Mouse (Mus musculus): ENCODE data around the gene Miga1. TPM values are rescaled to one million over a fixed set of nuclear protein-coding genes. Genes with fewer than 3 reads are reported as not detected.

Miga1 gene
- total RNA-seq, 2 experiments from 2014 or later = 5.0 to 7.3 TPM

- no peak overlapping the region for H3K27ac ChIP-seq
- no peak overlapping the region for H3K4me3 ChIP-seq
- no peak for TF ChIP-seq CTCF (IDR thresholded peaks at IDR 0.05)
- intact Hi-C loops (cut with DNase I) = no loop called here
- no peak for DNase-seq
Observed at GRCm38 (mm10) chr3:152250487-152250886, 89.7 kb downstream of the Miga1 start.

GRCm38 (mm10) chr3:152247708-152248107 is 92.5 kb downstream of the Miga1 start:
- H3K27ac ChIP-seq = no peak overlapping the region
- intact Hi-C loops (cut with DNase I) = no loop called here
- DNase-seq = no peak
- no peak for TF ChIP-seq CTCF (IDR thresholded peaks at IDR 0.05)
- no peak overlapping the region for H3K4me3 ChIP-seq

- no peak overlapping the region for H3K27ac ChIP-seq
Observed at GRCm38 (mm10) chr3:152245273-152245910, 94.8 kb downstream of the Miga1 start.

GRCm38 (mm10) chr3:152243304-152243703 is 96.9 kb downstream of the Miga1 start:
- intact Hi-C loops (cut with DNase I) = no loop called here
- no peak for TF ChIP-seq CTCF (IDR thresholded peaks at IDR 0.05)
- Histone ChIP-seq H3K4me3 (no peak overlapping the region), H3K27ac (no peak overlapping the region)
- DNase-seq = no peak

More at GRCm38 (mm10) chr3:152245273-152245910, 94.8 kb downstream of the Miga1 start:
- H3K4me3 ChIP-seq = no peak overlapping the region
- no peak for DNase-seq
- peak; percentile 36 for TF ChIP-seq CTCF (IDR thresholded peaks at IDR 0.05)
- intact Hi-C loops (cut with DNase I) = no loop called here

GRCm38 (mm10) chr3:152241098-152241497 is 99.1 kb downstream of the Miga1 start:
- DNase-seq = no peak
- Histone ChIP-seq H3K27ac (no peak overlapping the region), H3K4me3 (no peak overlapping the region)
- intact Hi-C loops (cut with DNase I) = no loop called here
- TF ChIP-seq CTCF (IDR thresholded peaks at IDR 0.05) = no peak

GRCm38 (mm10) chr3:152239592-152239991 is 100.6 kb downstream of the Miga1 start:
- intact Hi-C loops (cut with DNase I) = no loop called here
- Histone ChIP-seq H3K27ac (no peak overlapping the region), H3K4me3 (no peak overlapping the region)
- DNase-seq = no peak
- TF ChIP-seq CTCF (IDR thresholded peaks at IDR 0.05) = no peak

- H3K4me3 ChIP-seq = no peak overlapping the region
- DNase-seq = no peak
- peak overlapping the region; percentile 53 for H3K27ac ChIP-seq
- TF ChIP-seq CTCF (IDR thresholded peaks at IDR 0.05) = no peak; the same call in 1 of the 2 replicates
- intact Hi-C loops (cut with DNase I) = no loop called here
Observed at GRCm38 (mm10) chr3:152238836-152239235, 101.4 kb downstream of the Miga1 start.

- no peak overlapping the region for H3K4me3 ChIP-seq
- no peak for DNase-seq
- no peak overlapping the region for H3K27ac ChIP-seq
- intact Hi-C loops (cut with DNase I) = no loop called here
- TF ChIP-seq CTCF (IDR thresholded peaks at IDR 0.05) = no peak
Observed at GRCm38 (mm10) chr3:152235805-152236204, 104.4 kb downstream of the Miga1 start.

GRCm38 (mm10) chr3:152235238-152235637 is 105.0 kb downstream of the Miga1 start:
- no peak for DNase-seq
- H3K4me3 ChIP-seq = no peak overlapping the region
- TF ChIP-seq CTCF (IDR thresholded peaks at IDR 0.05) = no peak
- intact Hi-C loops (cut with DNase I) = no loop called here
- H3K27ac ChIP-seq = no peak overlapping the region

GRCm38 (mm10) chr3:152231333-152232100 is 108.7 kb downstream of the Miga1 start:
- intact Hi-C loops (cut with DNase I) = loop anchor here (5.0 kb wide), 1 partner anchor 119 kb away; no protein-coding TSS in a partner anchor
- DNase-seq = no peak
- no peak overlapping the region for H3K27ac ChIP-seq
- H3K4me3 ChIP-seq = no peak overlapping the region
- TF ChIP-seq CTCF (IDR thresholded peaks at IDR 0.05) = no peak

- no peak overlapping the region for H3K4me3 ChIP-seq
- TF ChIP-seq CTCF (IDR thresholded peaks at IDR 0.05) = no peak
- H3K27ac ChIP-seq = no peak overlapping the region
- intact Hi-C loops (cut with DNase I) = no loop called here
- DNase-seq = no peak
Observed at GRCm38 (mm10) chr3:152229271-152229670, 110.9 kb downstream of the Miga1 start.

GRCm38 (mm10) chr3:152228843-152229242 is 111.4 kb downstream of the Miga1 start:
- Histone ChIP-seq H3K4me3 (no peak overlapping the region), H3K27ac (no peak overlapping the region)
- intact Hi-C loops (cut with DNase I) = no loop called here
- no peak for DNase-seq
- TF ChIP-seq CTCF (IDR thresholded peaks at IDR 0.05) = no peak

- intact Hi-C loops (cut with DNase I) = no loop called here
- no peak for DNase-seq
- H3K4me3 ChIP-seq = no peak overlapping the region
- no peak for TF ChIP-seq CTCF (IDR thresholded peaks at IDR 0.05)
- no peak overlapping the region for H3K27ac ChIP-seq
Observed at GRCm38 (mm10) chr3:152225906-152226305, 114.3 kb downstream of the Miga1 start.

All from gastrocnemius, adult 2 months (tissue).